9 mouse cellular contexts compared by ENCODE assay signal in the genomic region with DNA sequence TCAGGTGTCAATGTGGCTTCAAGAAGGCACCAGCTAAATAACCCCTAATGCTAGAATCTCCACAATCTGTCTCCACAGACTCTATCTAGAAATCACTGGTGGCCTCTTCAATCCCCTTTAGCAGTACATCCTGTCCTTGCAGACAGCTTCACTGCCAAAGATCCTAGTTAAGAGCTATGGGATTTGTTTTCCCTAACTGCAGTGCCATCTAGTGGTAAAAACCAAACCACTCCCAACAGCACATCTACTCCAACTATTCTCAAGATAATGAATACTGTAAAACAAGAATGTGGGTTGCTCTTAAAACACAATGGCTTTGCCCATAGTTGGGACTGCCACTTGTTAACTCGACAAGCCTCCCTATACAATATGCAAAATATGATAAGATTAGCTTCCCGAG.
DNase-seq lines count a peak whose midpoint lies in the region; ATAC-seq and TF ChIP-seq lines count a peak whose summit lies in the region.
"Had no signal": no experiment of that assay in that cellular context is flagged by ENCODE, and none has a peak within 500 bp of the region (broad histone marks: within the 10 kb centered on the region; RNA-seq: fewer than 3 reads in every experiment).

No protein-coding gene starts in this region.

- H3K27ac ChIP-seq in hindbrain, embryonic 10.5 days = no peak overlapping the region
- H3K27ac ChIP-seq in lung, postnatal 0 days (ENCODE audit: low read length) = no peak overlapping the region

- peaks cover 6% of the 10 kb centered on the region; the same call in 1 of the 2 replicates for H3K4me1 ChIP-seq in hindbrain, embryonic 10.5 days (replicated peaks)
- no peaks in the 10 kb centered on the region for H3K4me1 ChIP-seq in lung, postnatal 0 days (ENCODE audit: insufficient read depth, low read depth, low read length)

- H3K4me3 ChIP-seq in hindbrain, embryonic 10.5 days = no peak overlapping the region
- no peak overlapping the region for H3K4me3 ChIP-seq in lung, postnatal 0 days (ENCODE audit: low read depth, low read length)
- H3K4me3 ChIP-seq: erythroblast, embryonic 14.5 days had no signal

- DNase-seq in CD4-positive helper T cell, adult 2 months (ENCODE audit: low read depth, low spot score) = peak; percentile 27
- DNase-seq in NIH3T3 (ENCODE audit: low read depth) = peak; percentile 84
- DNase-seq in embryo, embryonic 11.5 days (ENCODE audit: low read depth, low spot score) = peak; percentile 56
- peak; percentile 18 for DNase-seq in hindbrain, embryonic 10.5 days (ENCODE audit: low spot score)
- peak; percentile 20 to 76 for DNase-seq in layer of hippocampus, adult 18-20 months (ENCODE audit: low spot score in 2 of 2)
- peak; percentile 88 for DNase-seq in lung, postnatal 0 days (ENCODE audit: low spot score)
- peak; percentile 18 for DNase-seq in right cerebral cortex, postnatal 25 days
- no peak for DNase-seq in ovary, postnatal 10 days (ENCODE audit: low spot score)

- WGBS in hindbrain, embryonic 10.5 days = 43% methylated on average over 2 of the region's 2 CpGs
- 27% methylated on average over 2 of the region's 2 CpGs for WGBS in lung, postnatal 0 days

- H3K4me2 ChIP-seq in lung, postnatal 0 days (replicated peaks; ENCODE audit: low read depth, low read length) = no peak overlapping the region

- H3K9ac ChIP-seq in lung, postnatal 0 days (replicated peaks; ENCODE audit: low read depth) = no peak overlapping the region

- peak; percentile 53 for ATAC-seq in lung, postnatal 0 days

- no peaks in the 10 kb centered on the region for H3K36me3 ChIP-seq in hindbrain, embryonic 10.5 days
- H3K36me3 ChIP-seq in lung, postnatal 0 days (ENCODE audit: insufficient read depth, low read length) = no peaks in the 10 kb centered on the region

- H3K27me3 ChIP-seq in hindbrain, embryonic 10.5 days (ENCODE audit: insufficient read depth, poor library complexity, severe bottlenecking) = no peaks in the 10 kb centered on the region
- no peaks in the 10 kb centered on the region for H3K27me3 ChIP-seq in lung, postnatal 0 days (replicated peaks; ENCODE audit: insufficient read depth, low read length)

- peak; percentile 84 for TF ChIP-seq CTCF in lung, postnatal 0 days (IDR thresholded peaks at IDR 0.05)

- H3K9me3 ChIP-seq in hindbrain, embryonic 10.5 days = no peaks in the 10 kb centered on the region
- no peaks in the 10 kb centered on the region for H3K9me3 ChIP-seq in lung, postnatal 0 days (ENCODE audit: low read length)

- no peak for TF ChIP-seq EP300 in lung, postnatal 0 days (IDR thresholded peaks at IDR 0.05)
